In the genomic region with DNA sequence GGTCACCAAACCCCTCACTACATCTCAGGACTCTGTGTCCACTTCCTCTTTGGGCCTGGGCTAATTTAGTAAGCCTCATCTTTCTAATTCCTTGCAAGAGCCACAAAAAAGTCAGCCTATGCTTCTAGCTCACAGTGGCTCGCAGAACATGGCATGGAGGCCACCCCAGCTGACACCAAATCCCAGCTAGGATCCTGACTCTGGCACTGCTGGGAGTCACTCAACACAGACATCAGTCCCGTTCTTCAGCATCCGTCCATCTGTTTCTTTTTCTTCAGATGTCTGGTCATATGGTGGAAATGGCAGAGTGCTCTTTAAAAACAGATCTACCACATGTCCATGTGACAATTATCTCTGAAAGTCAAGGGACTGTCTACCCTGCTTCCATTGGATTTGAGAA, we compare ENCODE assay signal across 25 mouse cellular contexts. TPM values are rescaled to one million over a fixed set of nuclear protein-coding genes. Genes with fewer than 3 reads are reported as not detected.
A peak's percentile ranks its signal among the peaks of the same experiment; 100 is the strongest.
DNase-seq lines count a peak whose midpoint lies in the region; ATAC-seq lines count a peak whose summit lies in the region.
"Had no signal": no experiment of that assay in that cellular context is flagged by ENCODE, and none has a peak within 500 bp of the region (broad histone marks: within the 10 kb centered on the region; RNA-seq: fewer than 3 reads in every experiment).

No protein-coding gene starts in this region.

- no peak overlapping the region for H3K4me2 ChIP-seq in heart, embryonic 12.5 days
- H3K4me2 ChIP-seq: heart, embryonic 15.5 days; hindbrain, embryonic 15.5 days; limb, embryonic 13.5 days; neural tube, embryonic 15.5 days had no signal

- H3K79me2 ChIP-seq in macrophage (ENCODE audit: inconsistent target) = no peaks in the 10 kb centered on the region

- no peaks in the 10 kb centered on the region for H3K9me3 ChIP-seq in heart, embryonic 10.5 days
- H3K9me3 ChIP-seq in heart, embryonic 12.5 days (replicated peaks) = no peaks in the 10 kb centered on the region
- H3K9me3 ChIP-seq in megakaryocyte, embryonic 14.5 days = no peaks in the 10 kb centered on the region
- H3K9me3 ChIP-seq in embryonic facial prominence, embryonic 10.5 days = no peaks in the 10 kb centered on the region
- H3K9me3 ChIP-seq: forebrain, embryonic 10.5 days; heart, embryonic 15.5 days; hindbrain, embryonic 15.5 days; limb, embryonic 13.5 days; midbrain, embryonic 10.5 days; neural tube, embryonic 15.5 days had no signal

- DNase-seq in heart, embryonic 10.5 days (ENCODE audit: low spot score) = no peak
- DNase-seq in embryonic facial prominence, embryonic 10.5 days (ENCODE audit: low spot score) = no peak
- no peak for DNase-seq in kidney, adult 8-10 months
- DNase-seq: adrenal gland, postnatal 36 days; cerebellum, adult 11-12 months; cerebellum, postnatal 10 days; gastrocnemius, postnatal 10 days; kidney, postnatal 4 days; lung, adult 2 months; lung, postnatal 14 days; right cerebral cortex, adult 18-20 months; right cerebral cortex, postnatal 4 days had no signal

- no peak overlapping the region for H3K9ac ChIP-seq in heart, embryonic 12.5 days
- H3K9ac ChIP-seq: heart, embryonic 15.5 days; hindbrain, embryonic 15.5 days; limb, embryonic 13.5 days; neural tube, embryonic 15.5 days had no signal

- H3K36me3 ChIP-seq in heart, embryonic 10.5 days = no peaks in the 10 kb centered on the region
- H3K36me3 ChIP-seq in heart, embryonic 12.5 days = no peaks in the 10 kb centered on the region
- no peaks in the 10 kb centered on the region for H3K36me3 ChIP-seq in megakaryocyte, embryonic 14.5 days (replicated peaks; ENCODE audit: low read length)
- H3K36me3 ChIP-seq in embryonic facial prominence, embryonic 10.5 days (replicated peaks) = no peaks in the 10 kb centered on the region
- H3K36me3 ChIP-seq in macrophage (ENCODE audit: inconsistent target) = no peaks in the 10 kb centered on the region
- H3K36me3 ChIP-seq: forebrain, embryonic 10.5 days; G1E; heart, embryonic 15.5 days; hindbrain, embryonic 15.5 days; limb, embryonic 13.5 days; midbrain, embryonic 10.5 days; neural tube, embryonic 15.5 days had no signal

- H3K4me1 ChIP-seq in heart, embryonic 10.5 days = peaks cover 16% of the 10 kb centered on the region
- peaks cover 16% of the 10 kb centered on the region for H3K4me1 ChIP-seq in heart, embryonic 12.5 days (replicated peaks)
- H3K4me1 ChIP-seq in megakaryocyte, embryonic 14.5 days = peaks cover 87% of the 10 kb centered on the region
- peaks cover 10% of the 10 kb centered on the region for H3K4me1 ChIP-seq in embryonic facial prominence, embryonic 10.5 days
- H3K4me1 ChIP-seq: hindbrain, embryonic 15.5 days; limb, embryonic 13.5 days; midbrain, embryonic 10.5 days; neural tube, embryonic 15.5 days had no signal

- no peak overlapping the region for H3K4me3 ChIP-seq in heart, embryonic 10.5 days
- no peak overlapping the region for H3K4me3 ChIP-seq in heart, embryonic 12.5 days
- peak overlapping the region; percentile 26 for H3K4me3 ChIP-seq in megakaryocyte, embryonic 14.5 days (replicated peaks)
- no peak overlapping the region for H3K4me3 ChIP-seq in embryonic facial prominence, embryonic 10.5 days
- no peak overlapping the region for H3K4me3 ChIP-seq in macrophage (ENCODE audit: inconsistent target)
- H3K4me3 ChIP-seq: forebrain, embryonic 10.5 days; heart, embryonic 15.5 days; hindbrain, embryonic 15.5 days; limb, embryonic 13.5 days; midbrain, embryonic 10.5 days; neural tube, embryonic 15.5 days had no signal

- no peaks in the 10 kb centered on the region for H3K27me3 ChIP-seq in heart, embryonic 10.5 days (ENCODE audit: insufficient read depth, poor library complexity, severe bottlenecking)
- H3K27me3 ChIP-seq in heart, embryonic 12.5 days (replicated peaks) = no peaks in the 10 kb centered on the region
- H3K27me3 ChIP-seq in megakaryocyte, embryonic 14.5 days (replicated peaks) = no peaks in the 10 kb centered on the region
- no peaks in the 10 kb centered on the region for H3K27me3 ChIP-seq in embryonic facial prominence, embryonic 10.5 days (replicated peaks; ENCODE audit: low read depth, poor library complexity, severe bottlenecking)
- H3K27me3 ChIP-seq: CH12.LX; heart, embryonic 15.5 days; hindbrain, embryonic 15.5 days; limb, embryonic 13.5 days; neural tube, embryonic 15.5 days; Patski had no signal

- 81% methylated on average over 3 of the region's 3 CpGs for WGBS in heart, embryonic 10.5 days
- 84% methylated on average over 3 of the region's 3 CpGs for WGBS in heart, embryonic 12.5 days
- 84% methylated on average over 3 of the region's 3 CpGs for WGBS in embryonic facial prominence, embryonic 10.5 days
- 87% methylated on average over 3 of the region's 3 CpGs for WGBS in macrophage (ENCODE audit: missing documents)

- no peak for ATAC-seq in heart, embryonic 12.5 days (ENCODE audit: insufficient number of reproducible peaks, low FRiP score)
- ATAC-seq in megakaryocyte, adult 5-6 weeks (ENCODE audit: poor library complexity, severe bottlenecking) = no peak
- ATAC-seq: Patski had no signal

- H3K27ac ChIP-seq in heart, embryonic 10.5 days = peak overlapping the region; percentile 60; the same call in 1 of the 2 replicates
- no peak overlapping the region for H3K27ac ChIP-seq in heart, embryonic 12.5 days (ENCODE audit: poor library complexity, severe bottlenecking)
- peak overlapping the region; percentile 48; the same call in 1 of the 2 replicates for H3K27ac ChIP-seq in embryonic facial prominence, embryonic 10.5 days (replicated peaks)
- H3K27ac ChIP-seq in macrophage = peak overlapping the region; percentile 41
- H3K27ac ChIP-seq: forebrain, embryonic 10.5 days; heart, embryonic 15.5 days; hindbrain, embryonic 15.5 days; limb, embryonic 13.5 days; midbrain, embryonic 10.5 days; neural tube, embryonic 15.5 days had no signal

RNA-seq across cellular contexts. Expression of gene 2610301B20Rik, which starts 45.2 kb away (rescaled TPM):
- polyA plus RNA-seq in heart, embryonic 10.5 days (2016; fragmentation: Nextera tagmentation; extraction: Ambion mirVana) = 22.9 and 23.8 TPM in 2 replicates
- polyA plus RNA-seq in heart, embryonic 12.5 days (2016; fragmentation: Nextera tagmentation; extraction: Ambion mirVana) = 23.5 and 24.0 TPM in 2 replicates
- polyA plus RNA-seq in megakaryocyte, embryonic 14.5 days (2012; ENCODE audit: insufficient read depth, low replicate concordance) = 7.3 and 13.1 TPM in 2 replicates
- total RNA-seq in megakaryocyte, adult 5-6 weeks (2015) = 8.6 and 10.8 TPM in 2 replicates
- total RNA-seq in megakaryocyte, adult 5-6 weeks (2017) = 1.8 and 3.0 TPM in 2 replicates
- 30.8 and 32.4 TPM in 2 replicates for polyA plus RNA-seq in embryonic facial prominence, embryonic 10.5 days (2016; fragmentation: Nextera tagmentation; extraction: Ambion mirVana)
- 10 to 100 TPM in 6 of 26 experiments, 1 to 10 TPM in 19, under 1 TPM in 1; 0.80 to 16.2 (median 5.4) TPM for total RNA-seq in macrophage (2018; cell fraction: chromatin; rRNA removed)
- 10 to 100 TPM in 13 of 26 experiments, 1 to 10 TPM in 13; 3.3 to 12.1 (median 10.1) TPM for total RNA-seq in macrophage (2018; cell fraction: cytosol; rRNA removed)
- 10 to 100 TPM in 10 of 26 experiments, 1 to 10 TPM in 15, under 1 TPM in 1; 0.52 to 22.8 (median 7.9) TPM for total RNA-seq in macrophage (2018; cell fraction: nucleus; rRNA removed)
- 8.9 to 12.9 TPM (median 11.7 TPM) in 3 replicates for polyA plus RNA-seq in macrophage (2018)
